Mouse (Mus musculus) testis, adult 2 months (tissue): ENCODE results near the gene Hacl1.

Experiments used
- CTCF ChIP-seq: fragments of 200-500 bp; IDR thresholded peaks from 2 replicates; pipeline ENCODE4 v1.5.1; 2012; ENCODE audit warnings: low read depth, mild to moderate bottlenecking, inconsistent platforms, low read length, moderate library complexity; ENCODE audit not compliant: control insufficient read depth, insufficient read depth, insufficient replicate concordance
- POLR2A ChIP-seq: fragments of 200-500 bp; IDR thresholded peaks from 2 replicates; pipeline ENCODE4 v1.6.1; 2012; ENCODE audit warnings: low read depth, mild to moderate bottlenecking, inconsistent platforms, low read length, moderate library complexity; ENCODE audit not compliant: control insufficient read depth

DNA sequence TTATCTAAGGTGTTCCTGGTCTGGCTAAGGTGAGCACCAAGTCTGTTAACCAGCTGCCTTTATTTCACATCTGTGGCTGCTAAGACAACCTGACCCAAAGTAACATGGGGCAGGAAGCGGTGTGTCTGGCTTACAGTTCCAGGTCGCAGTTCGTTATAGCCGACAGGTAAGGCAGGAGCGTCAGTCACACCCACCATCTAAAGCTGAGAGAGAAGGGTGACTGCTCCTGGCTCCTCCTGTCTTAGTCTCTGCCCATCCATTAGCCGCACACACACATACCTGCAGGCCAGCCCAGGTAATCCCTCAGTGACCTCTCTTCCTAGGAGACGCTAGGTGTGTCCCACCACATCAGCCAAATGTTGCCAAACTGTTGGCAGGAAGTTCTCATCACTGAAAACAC lies 15.3 kb upstream of the Hacl1 start:
- no peak for TF ChIP-seq CTCF
- TF ChIP-seq POLR2A: no peak
